Mouse (Mus musculus) forebrain, embryonic 15.5 days (tissue): Measurements from ENCODE around the gene Serpinb11. TPM values are rescaled to one million over a fixed set of nuclear protein-coding genes. Genes with fewer than 3 reads are reported as not detected.

Experiments used
- ATAC-seq: fragments of 200-750 bp; cut with Nextera tagmentation; replicated peaks from 2 replicates; pipeline ENCODE4 v1.8.0; 2017; ENCODE audit warnings: mild to moderate bottlenecking, moderate TSS enrichment, moderate library complexity
- H3K27ac ChIP-seq: fragments of 300-500 bp; sonication (generic); replicated peaks from 2 replicates; pipeline ENCODE4 v1.5.1; 2015; ENCODE audit warnings: mild to moderate bottlenecking, inconsistent platforms
- H3K27me3 ChIP-seq: fragments of 300-500 bp; sonication (generic); 2 replicates; pipeline ENCODE4 v1.6.1; 2015; ENCODE audit warnings: inconsistent platforms
- H3K36me3 ChIP-seq: fragments of 300-500 bp; sonication (generic); 2 replicates; pipeline ENCODE4 v1.6.1; 2015; ENCODE audit warnings: mild to moderate bottlenecking, inconsistent platforms
- H3K4me1 ChIP-seq: fragments of 300-500 bp; sonication (generic); 2 replicates; pipeline ENCODE4 v1.6.1; 2015; ENCODE audit warnings: inconsistent platforms
- H3K4me2 ChIP-seq: fragments of 300-500 bp; sonication (generic); replicated peaks from 2 replicates; pipeline ENCODE4 v1.6.1; 2015; ENCODE audit warnings: mild to moderate bottlenecking, inconsistent platforms
- H3K4me3 ChIP-seq: fragments of 300-500 bp; sonication (generic); 2 replicates; pipeline ENCODE4 v1.5.1; 2015; ENCODE audit warnings: mild to moderate bottlenecking, inconsistent platforms
- H3K9ac ChIP-seq: fragments of 300-500 bp; sonication (generic); replicated peaks from 2 replicates; pipeline ENCODE4 v1.6.1; 2015; ENCODE audit warnings: mild to moderate bottlenecking, inconsistent platforms
- H3K9me3 ChIP-seq: fragments of 300-500 bp; sonication (generic); 2 replicates; pipeline ENCODE4 v1.6.1; 2016; ENCODE audit warnings: inconsistent platforms
- WGBS: fragments of 180-500 bp; shearing (Covaris S2); methylation state at CpG from one replicate; pipeline ENCODE4 v1.1.7; 2015; ENCODE audit warnings: mixed read lengths; 5-methylcytosine and 5-hydroxymethylcytosine counted together
- polyA plus RNA-seq: library from polyadenylated mRNA; unstranded; fragments of >200 nt; fragmentation: Nextera tagmentation; extraction: Ambion mirVana; gene quantifications from 2 replicates; pipeline ENCODE4 v1.2.1, GENCODE M21; 2015

Serpinb11 gene
- polyA plus RNA-seq, 1 experiment from 2014 or later, result not detected

DNA sequence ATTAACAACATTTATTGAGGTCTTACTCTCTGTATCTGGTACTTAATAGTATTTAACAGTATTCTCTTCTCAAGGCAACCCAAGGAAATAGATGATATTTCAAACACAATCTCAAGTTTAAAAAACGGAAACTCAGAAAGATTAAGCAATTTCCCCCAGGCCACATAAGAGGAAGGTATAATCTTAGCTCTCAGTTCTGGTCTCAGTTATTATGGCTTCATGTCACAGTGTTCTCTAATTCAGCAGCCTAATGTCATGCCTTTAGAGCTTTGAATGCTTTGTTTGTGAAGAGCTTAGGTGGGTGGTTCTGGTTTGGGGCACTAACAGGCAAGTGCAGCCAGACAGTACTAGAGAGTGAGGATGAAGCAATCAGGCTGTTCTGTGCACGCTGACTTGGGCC, 28.8 kb downstream of the Serpinb11 start:
- no peaks in the 10 kb centered on the region for H3K36me3 ChIP-seq
- H3K27ac ChIP-seq, result no peak overlapping the region
- H3K9me3 ChIP-seq, result no peaks in the 10 kb centered on the region
- no peak overlapping the region for H3K4me3 ChIP-seq
- H3K27me3 ChIP-seq, result no peaks in the 10 kb centered on the region
- H3K9ac ChIP-seq, result no peak overlapping the region
- H3K4me2 ChIP-seq, result no peak overlapping the region
- WGBS, result 87% methylated on average over 2 of the region's 2 CpGs
- H3K4me1 ChIP-seq, result no peaks in the 10 kb centered on the region
- no peak for ATAC-seq

DNA sequence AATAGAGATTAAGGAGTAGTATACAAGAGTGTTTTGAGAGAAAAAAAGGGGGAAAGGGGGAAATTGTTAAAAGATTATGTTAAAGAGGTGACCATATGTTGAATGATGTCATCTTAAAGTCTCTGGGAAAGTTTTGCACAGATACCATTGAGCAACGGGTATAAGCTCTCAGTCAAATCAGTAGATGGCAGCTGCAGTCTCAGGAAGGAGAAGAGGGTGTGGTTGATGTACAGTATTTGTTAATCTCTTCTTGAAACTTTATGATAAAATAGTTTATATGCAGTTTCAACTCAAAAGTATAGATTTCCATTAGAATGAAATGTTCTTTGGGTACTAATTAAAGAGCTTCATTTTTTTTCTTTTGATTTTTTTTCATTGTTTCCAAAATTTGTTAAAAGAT, 36.5 kb downstream of the Serpinb11 start:
- no peaks in the 10 kb centered on the region for H3K36me3 ChIP-seq
- no peaks in the 10 kb centered on the region for H3K27me3 ChIP-seq
- no peak overlapping the region for H3K9ac ChIP-seq
- no peaks in the 10 kb centered on the region for H3K4me1 ChIP-seq
- no peak overlapping the region for H3K4me3 ChIP-seq
- H3K4me2 ChIP-seq, result no peak overlapping the region
- no peak overlapping the region for H3K27ac ChIP-seq
- 75% methylated on average over 1 of the region's 1 CpGs for WGBS
- no peak for ATAC-seq
- no peaks in the 10 kb centered on the region for H3K9me3 ChIP-seq

DNA sequence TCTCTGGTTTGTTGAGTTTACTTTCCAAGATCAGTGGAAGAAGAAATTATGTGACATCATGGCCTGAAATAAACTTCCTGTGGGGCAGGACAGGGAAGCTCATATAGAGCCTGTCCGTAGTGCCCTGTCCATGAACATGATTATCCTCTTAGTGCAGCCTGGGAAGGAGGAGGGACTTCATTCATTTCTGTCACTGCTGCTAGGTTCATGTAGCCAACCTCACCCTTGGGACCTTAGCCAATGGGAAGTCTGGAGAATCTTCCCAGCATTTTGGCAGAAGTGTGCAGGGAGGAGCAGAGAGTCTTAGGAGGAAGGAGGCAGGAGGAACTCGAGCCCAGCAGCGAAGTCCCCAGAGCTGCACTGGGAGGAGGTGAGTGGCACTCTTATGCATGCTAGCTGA, 38.4 kb downstream of the Serpinb11 start, which contains the start of gene Serpinb7:
Gene Serpinb7 (plus strand): TSS at position 301 of the 400 bp plus-strand sequence.
- Histone ChIP-seq H3K9me3 (no peaks in the 10 kb centered on the region), H3K4me3 (no peak within 1 kb of the TSS), H3K27ac (no peak within 1 kb of the TSS), H3K27me3 (no peaks in the 10 kb centered on the region), H3K36me3 (no peaks in the 10 kb centered on the region), H3K4me1 (no peaks in the 10 kb centered on the region), H3K9ac (no peak within 1 kb of the TSS), H3K4me2 (no peak within 1 kb of the TSS)
- no peak for ATAC-seq
- 82% methylated on average over 3 of the region's 3 CpGs for WGBS

DNA sequence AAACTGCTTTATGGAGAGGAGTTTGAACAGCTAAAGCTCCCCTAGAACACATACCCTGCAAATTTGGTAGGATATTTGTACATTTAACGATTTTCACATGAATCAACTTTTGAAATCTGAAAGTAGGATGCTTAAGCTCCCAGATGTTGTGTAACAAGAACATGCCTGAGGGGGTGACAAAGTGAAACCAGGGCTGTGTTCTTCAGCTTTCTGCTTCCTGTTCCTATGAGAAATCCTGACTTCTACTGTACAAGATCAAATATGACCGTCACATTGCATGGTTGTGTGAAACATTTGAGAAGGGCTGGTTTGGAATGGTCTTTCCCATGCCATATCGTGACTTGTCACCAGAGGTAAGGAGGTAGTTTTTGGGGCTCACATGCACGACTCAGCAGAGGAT, 41.1 kb downstream of the Serpinb11 start:
- Histone ChIP-seq H3K4me2 (no peak overlapping the region), H3K4me3 (no peak overlapping the region), H3K36me3 (no peaks in the 10 kb centered on the region), H3K9me3 (no peaks in the 10 kb centered on the region), H3K27ac (no peak overlapping the region), H3K9ac (no peak overlapping the region), H3K4me1 (no peaks in the 10 kb centered on the region), H3K27me3 (no peaks in the 10 kb centered on the region)
- 81% methylated on average over 4 of the region's 4 CpGs for WGBS
- ATAC-seq, result no peak

DNA sequence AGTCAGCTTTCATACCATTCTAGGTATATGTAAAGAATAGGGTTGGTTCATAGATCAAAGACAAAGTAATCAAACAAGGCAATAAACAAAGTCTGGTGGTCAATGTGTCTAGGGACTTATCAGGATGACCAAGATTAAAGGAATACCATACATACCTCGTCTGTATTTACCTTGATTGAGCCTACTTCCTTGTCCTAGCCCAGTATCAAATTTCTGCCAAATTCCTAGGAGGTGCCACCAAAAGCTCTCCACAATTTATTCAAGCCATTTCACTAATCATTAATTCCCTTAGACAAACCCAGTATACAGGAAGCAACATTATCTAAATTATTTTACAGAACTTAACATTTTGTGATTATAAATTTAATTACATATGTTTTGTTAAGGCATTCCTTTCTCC, 53.7 kb downstream of the Serpinb11 start:
- H3K27ac ChIP-seq, result no peak overlapping the region
- no peak overlapping the region for H3K9ac ChIP-seq
- no peak for ATAC-seq
- H3K4me2 ChIP-seq, result no peak overlapping the region
- no peaks in the 10 kb centered on the region for H3K4me1 ChIP-seq
- WGBS, result 43% methylated on average over 1 of the region's 1 CpGs
- no peaks in the 10 kb centered on the region for H3K27me3 ChIP-seq
- H3K36me3 ChIP-seq, result no peaks in the 10 kb centered on the region
- no peaks in the 10 kb centered on the region for H3K9me3 ChIP-seq
- H3K4me3 ChIP-seq, result no peak overlapping the region

DNA sequence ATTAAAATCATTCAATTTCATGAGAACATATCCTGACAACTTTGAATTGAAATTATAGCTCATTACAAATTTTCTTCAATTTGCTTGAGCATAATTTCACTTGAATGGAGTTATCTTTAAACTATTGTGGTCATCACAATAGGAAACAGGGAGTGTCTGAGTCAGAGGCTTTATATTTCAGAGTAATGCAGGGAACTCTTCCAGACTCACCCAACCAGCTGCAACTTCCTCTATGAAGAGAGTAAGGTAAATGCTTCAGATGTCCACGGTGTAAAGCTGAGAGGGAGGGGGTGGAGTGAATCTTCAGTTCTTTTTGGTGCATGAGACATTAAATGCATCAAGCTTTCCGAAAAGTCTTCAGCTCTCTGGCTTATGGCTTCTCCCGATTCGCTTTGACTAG, 61.5 kb downstream of the Serpinb11 start:
- H3K4me1 ChIP-seq, result no peaks in the 10 kb centered on the region
- H3K4me3 ChIP-seq, result no peak overlapping the region
- no peaks in the 10 kb centered on the region for H3K27me3 ChIP-seq
- no peaks in the 10 kb centered on the region for H3K9me3 ChIP-seq
- H3K9ac ChIP-seq, result no peak overlapping the region
- no peak for ATAC-seq
- H3K4me2 ChIP-seq, result no peak overlapping the region
- H3K36me3 ChIP-seq, result no peaks in the 10 kb centered on the region
- H3K27ac ChIP-seq, result no peak overlapping the region
- 83% methylated on average over 4 of the region's 4 CpGs for WGBS

Other genes starting within 250 kb of the Serpinb11 start
- not detected in 2 replicates for gene Serpinb3b, start 82.8 kb upstream of the Serpinb11 start, polyA plus RNA-seq
- gene Serpinb3c, start 82.8 kb upstream of the Serpinb11 start, polyA plus RNA-seq, result not detected in 2 replicates
- gene Serpinb7, start 38.5 kb downstream of the Serpinb11 start, polyA plus RNA-seq, result not detected in 2 replicates
- 0.29 and 0.33 TPM in 2 replicates for gene Serpinb2, start 150.2 kb downstream of the Serpinb11 start, polyA plus RNA-seq
- 0.17 and 0.20 TPM in 2 replicates for gene Serpinb8, start 228.8 kb downstream of the Serpinb11 start, polyA plus RNA-seq